Mouse (Mus musculus): ENCODE measurements around the gene Mlxip.

Gene Mlxip

DNA sequence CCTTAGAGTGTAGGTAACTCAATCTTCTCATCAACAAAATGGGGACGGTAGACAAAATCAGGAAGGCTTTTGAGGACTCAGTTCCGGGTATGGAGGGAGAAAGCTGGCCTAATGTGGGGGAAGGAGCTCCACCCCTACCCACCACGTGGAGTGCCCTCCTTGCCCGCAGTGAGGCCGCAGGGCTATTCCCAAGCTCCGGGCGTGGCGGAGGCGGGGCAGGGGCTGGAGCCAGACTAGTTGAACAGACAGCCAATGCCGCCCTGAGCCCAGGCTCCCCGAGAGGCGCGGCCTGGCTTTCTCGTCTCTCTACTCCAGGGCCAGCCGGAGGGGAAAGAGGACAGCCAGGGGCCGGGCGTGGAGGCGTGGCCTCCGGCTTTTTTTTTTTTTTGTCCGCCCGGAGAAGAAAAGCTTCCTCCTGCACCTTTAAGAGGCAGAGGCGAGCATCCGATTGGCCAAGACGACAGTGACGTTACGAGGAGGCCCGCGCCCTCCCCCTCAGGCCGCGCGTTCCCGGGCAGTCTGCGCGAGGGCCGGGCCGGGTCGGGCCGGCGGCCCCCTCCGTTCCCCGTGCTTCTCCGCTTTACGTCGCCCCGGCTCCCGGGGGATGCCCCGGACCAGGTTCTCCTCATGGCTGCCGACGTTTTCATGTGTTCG is at the start of gene Mlxip:
Gene Mlxip, plus strand, starts transcription at position 496 of the 654 bp plus-strand sequence.
- DNase-seq (ENCODE audit: low spot score): peak; percentile 82

- DNase-seq (ENCODE audit: low spot score): peak; percentile 37
Measured at GRCm38 (mm10) chr5:123344963-123345852, 49.4 kb upstream of the Mlxip start.

DNA sequence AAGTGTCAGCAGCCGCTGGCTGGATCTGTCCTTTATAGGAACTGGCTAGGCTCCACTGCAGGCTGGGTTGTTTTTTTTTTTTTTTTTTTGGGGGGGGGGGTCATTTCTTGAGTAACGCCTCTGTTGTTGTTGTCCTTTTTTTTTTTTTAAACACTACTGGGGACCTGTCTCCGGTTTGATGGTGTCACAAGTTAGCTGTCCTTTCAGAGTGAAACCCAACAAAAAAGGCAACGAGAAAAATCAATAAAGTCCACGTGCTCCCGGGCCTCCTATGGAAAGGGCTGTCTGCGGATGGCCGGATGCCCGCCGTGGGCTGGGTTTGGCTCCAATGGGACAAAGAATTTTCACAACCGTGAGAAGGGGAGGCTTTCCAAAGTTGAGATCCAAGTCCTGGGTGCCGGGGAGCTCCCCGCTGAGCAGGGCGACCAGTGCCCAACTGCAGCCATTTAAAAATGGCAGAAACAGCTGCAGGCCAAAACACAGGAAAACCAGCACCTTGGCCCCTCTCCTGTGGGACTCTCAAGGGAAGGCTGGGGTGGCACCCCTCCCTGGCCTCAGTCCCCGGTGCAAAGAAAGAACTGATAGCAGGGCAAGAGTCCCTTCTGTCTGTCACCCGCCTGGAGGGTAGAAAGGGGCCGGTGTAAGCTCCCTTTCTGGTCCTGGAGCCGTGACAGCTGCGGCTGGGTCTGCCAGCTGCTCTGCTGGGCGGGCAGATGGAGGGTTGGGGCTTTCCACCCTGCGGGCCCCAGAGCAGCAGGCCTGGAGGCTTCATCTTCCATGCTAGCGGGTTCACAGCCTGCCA is 48.5 kb upstream of the Mlxip start:
- peak; percentile 25 for DNase-seq (ENCODE audit: low spot score)

GRCm38 (mm10) chr5:123346701-123347270 is 47.8 kb upstream of the Mlxip start:
- DNase-seq (ENCODE audit: low spot score): no peak

DNA sequence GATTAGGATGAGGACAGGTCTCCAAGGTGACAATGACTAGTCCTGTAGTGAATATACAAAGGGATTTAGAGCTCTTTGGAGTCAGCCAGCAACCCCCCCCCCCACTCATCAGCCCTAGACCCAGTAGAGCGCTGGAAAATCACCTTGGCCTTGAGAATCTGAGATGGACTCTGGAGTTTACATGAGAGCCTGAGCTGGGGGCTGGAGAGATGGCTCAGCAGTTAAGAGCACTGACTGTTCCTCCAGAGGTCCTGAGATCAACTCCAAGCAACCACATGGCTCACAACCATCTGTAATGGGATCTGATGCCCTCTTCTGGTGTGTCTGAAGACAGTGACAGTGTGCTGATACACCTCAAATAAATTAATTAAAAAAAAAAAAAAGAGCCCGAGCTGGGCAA is 46.6 kb upstream of the Mlxip start:
- DNase-seq (ENCODE audit: low spot score): no peak

DNA sequence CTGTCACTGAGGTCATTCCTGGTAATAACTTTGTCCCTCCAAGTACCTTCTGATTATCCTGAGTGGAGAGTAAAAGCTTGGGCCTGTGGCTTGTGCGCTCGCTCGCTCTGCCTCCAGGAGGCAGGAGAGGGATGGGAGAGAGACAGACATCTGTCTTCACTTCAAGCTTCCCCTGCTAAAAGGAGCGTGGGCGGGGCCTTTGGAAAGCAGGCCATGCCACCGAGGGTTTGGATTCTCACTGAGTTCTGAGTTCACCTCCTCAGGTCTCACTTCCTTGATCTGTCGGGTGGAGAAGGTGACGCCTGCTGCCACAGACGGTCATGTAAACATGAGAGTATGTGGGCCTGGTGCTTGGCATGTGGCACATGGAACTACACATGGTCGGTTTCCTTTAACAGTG is 44.2 kb upstream of the Mlxip start:
- peak; percentile 25 for DNase-seq (ENCODE audit: low spot score)

GRCm38 (mm10) chr5:123355918-123356317 is 38.7 kb upstream of the Mlxip start:
- no peak for DNase-seq (ENCODE audit: low spot score)

DNA sequence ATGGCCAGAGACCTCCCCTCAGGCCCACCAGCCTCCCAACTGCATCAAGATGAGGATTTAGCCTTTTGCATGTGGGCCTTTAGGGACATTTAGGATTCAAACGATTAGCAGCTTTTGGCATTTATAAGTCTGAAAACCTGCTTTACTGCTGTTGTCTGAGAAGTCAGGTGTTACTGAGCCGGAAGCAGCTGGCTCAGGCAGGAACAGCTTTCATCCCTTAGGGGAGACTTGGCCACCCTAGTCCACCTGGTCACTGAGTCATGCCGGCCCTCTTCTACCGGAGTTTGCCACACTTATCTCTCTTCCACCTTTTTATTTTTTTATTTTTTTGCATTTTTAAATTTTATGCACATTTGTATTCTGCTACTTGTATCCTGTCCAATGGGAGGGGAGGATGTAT is 37.3 kb upstream of the Mlxip start:
- DNase-seq (ENCODE audit: low spot score): no peak

DNA sequence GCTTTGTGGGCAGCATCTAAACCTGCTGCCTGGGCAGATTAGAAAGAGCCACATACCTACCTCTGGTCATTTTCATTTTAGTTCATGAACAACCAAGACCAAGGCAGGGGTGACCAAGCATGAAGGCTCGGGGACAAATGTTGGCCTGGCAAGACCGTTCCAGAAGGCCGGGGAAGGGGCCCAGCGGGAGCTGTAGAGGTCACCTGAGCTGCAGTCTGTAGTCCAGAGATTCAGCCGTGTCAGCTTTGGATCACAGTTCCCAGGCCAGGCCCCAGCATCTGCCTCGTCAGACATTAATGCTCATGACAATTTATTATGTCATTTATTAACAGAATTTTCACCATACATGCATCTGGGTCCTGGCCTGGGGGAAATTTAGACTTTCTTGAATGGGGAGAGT is 35.2 kb upstream of the Mlxip start:
- no peak for DNase-seq (ENCODE audit: low spot score)

- no peak for DNase-seq (ENCODE audit: low spot score)
Measured at GRCm38 (mm10) chr5:123362911-123363310, 31.7 kb upstream of the Mlxip start.

DNA sequence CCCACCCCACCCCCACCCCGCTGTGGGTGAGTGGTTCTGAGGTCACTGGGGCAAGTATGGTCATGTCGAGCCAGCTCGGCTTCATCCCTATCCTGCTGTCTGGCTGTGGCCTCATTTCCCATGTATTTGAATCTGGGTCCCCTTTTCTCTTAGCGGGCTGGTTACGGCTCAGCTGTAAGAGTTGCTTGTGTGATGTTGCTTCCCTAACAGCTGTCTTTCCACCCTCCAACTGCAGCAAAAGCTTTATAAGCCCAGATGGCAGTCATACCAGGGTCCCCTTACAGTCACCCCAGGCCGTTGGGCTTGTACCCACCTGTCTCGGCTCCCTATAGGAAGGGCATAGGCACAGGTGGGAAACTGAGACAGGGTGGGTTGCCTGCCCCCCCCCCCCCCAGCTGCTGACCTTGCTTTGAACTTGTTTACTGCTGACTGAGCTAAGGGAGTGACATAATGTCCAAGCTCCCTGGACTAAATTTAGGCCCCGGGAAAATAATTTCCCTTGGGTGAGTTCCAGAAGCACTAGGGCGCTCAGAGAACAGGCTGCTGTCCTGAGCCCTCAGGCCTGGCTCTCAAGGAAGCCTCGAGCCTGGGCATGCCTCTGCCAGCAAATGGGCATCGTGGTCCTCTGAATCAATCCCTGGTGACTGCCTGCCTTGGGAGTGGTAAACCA is 30.2 kb upstream of the Mlxip start:
- no peak for DNase-seq (ENCODE audit: low spot score)

DNA sequence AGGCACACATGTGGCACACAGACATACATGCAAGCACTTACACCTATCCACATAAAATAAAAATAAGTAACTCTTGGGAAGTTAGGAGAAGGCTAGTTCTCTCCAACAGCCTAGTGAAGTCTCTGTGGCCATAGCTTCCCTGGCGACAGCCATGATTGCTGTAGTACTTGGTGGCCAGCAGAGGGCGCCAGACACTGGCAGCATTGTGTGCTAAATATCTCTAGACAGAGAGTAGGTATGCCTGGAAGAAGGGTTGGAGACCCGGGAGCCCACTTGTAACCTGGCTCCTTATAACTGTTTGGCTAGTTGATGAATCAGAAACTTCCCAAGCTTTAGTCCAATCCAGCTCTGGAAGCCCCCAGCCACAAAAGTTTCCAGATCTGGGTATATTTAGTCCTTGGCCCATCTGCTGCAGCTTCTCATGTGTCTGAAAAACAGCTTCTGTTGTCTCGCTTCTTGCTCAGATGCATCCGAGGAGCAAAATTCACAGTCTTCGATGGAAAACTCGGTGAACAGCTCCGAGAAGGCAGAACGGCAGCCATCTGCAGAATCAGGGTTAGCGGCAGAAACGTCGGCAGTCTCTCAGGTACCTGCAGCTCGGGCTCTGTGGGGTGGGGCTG is 25.6 kb upstream of the Mlxip start:
- peak; percentile 44 for DNase-seq (ENCODE audit: low spot score)

DNA sequence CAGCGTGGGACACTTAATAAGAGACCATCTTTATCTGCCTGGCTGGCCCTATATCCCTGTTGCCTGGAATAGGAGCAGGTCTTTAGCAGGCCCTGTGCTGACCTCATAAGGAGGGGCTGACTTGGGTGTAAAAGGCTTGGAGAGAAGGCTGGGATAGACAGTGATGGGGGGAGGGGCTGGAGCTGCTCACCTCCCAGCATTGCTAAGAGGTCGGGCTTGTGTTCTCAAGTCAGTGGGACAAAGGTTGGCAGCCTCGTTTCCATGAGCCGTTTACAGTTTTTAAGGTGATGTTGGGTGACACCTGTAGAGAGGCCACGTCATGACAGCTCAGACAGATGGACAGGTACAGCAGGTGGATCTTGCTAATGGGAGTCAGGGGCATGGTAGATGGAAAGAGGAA is 24.5 kb upstream of the Mlxip start:
- DNase-seq (ENCODE audit: low spot score): no peak

DNA sequence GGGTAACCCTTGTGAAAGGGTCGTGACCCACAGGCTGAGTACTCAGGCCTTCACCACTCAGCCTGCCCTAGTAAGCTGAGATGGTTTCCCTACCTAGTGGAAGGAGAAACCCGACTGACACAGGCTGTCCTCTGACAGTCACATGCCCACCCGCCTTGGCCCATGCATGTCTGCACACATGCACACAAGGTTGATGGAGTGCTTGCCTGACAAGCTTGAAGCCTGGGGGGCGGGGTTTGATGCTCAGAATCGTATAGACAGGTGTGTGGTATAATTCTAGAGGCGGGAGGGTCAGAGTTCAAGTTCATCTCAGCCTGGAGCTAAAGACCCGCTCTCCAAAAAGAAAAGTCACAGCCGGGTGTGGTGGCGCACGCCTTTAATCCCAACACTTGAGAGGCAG is 19.3 kb upstream of the Mlxip start:
- no peak for DNase-seq (ENCODE audit: low spot score)

DNA sequence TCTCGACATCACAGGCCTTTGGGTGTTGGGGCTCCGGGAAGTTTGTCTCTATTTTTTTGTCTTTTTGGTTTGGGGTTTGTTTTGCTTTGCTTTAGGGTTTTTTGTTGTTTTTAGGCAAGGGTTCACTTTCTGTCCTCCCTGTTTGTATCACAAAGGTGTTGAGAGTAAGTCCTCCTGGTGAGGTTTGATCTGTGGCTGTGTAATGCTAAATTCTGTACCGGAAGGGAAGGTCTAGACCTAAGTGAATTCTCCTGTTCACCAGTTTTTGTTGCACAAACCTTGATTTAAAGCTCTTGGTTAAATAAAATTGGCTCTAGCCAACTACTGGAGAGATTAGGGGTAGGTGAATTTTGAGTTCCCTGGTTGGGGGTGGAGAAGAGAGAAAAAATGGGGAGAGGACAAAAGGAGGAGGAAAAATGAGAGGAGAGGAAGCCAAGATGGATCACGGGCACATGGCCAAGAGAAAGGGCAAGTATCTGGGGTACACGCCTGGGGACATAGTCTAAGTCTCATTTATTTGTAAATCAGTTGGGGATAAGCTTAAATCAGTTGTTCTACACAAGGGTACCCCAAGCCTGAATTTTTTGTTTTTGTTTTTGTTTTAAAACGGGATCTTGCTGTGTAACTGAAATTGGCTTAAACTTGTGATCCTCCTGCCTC is 18.7 kb upstream of the Mlxip start:
- no peak for DNase-seq (ENCODE audit: low spot score)

GRCm38 (mm10) chr5:123376569-123376968 is 18.0 kb upstream of the Mlxip start:
- no peak for DNase-seq (ENCODE audit: low spot score)

DNA sequence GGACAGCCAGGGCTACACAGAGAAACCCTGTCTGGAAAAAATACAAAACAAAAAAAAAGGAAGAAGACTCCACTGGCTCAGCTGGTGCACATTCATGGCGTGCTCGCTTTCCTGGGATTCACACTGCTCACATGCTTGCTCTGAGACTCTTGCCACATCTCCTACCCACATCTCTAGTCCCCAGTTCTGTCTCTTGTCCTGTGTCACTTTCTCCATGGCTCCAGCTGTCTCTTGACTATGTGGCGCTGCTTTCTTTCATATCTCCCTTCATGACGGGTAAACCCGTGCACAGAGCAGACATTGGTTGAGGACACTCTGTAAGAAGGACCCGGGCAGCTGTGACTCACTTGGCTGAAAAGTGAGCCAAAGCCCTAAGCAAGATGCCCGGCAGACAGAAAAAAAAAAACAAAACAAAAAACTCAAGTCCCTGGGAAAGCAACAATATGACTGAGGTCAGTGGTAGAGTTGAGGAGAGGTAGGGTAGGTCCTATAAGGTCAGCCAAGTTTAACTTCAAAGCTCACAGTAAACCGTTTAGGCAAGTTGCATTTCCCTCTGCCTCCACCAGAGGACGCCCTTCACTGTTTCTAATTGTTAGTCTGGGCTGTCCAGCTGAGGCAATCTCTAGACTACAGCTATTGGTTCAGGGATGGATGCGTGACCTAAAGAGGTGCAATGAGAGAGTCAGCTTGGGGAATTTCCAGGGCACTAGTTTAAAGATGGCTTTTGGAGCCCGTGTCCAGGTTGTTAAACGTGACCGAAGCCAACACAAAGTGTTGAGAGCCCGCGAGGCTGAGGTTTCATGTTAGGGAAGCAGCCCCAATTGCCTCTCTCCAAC is 17.3 kb upstream of the Mlxip start:
- peak; percentile 65 for DNase-seq (ENCODE audit: low spot score)

DNA sequence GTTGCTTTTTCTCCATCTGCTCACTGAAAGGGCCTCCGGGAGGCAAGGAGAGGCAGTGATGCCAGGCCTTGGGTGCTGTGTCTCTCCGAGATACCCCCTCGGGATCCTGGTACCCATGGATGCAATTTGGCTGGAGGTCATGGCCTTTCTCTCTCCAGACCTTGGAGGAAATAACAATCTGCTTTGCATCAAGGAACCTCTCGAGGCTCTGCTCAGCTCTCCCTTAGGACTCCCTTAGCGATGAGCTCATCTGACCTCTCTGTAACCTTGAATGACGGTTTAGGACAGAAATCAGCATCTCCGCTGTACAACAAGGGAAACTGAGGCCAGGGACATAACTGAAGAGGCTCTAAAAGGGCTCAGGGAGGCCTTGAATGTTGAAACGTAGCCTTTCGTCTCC is 15.9 kb upstream of the Mlxip start:
- no peak for DNase-seq (ENCODE audit: low spot score)

GRCm38 (mm10) chr5:123379504-123379931 is 15.1 kb upstream of the Mlxip start:
- no peak for DNase-seq (ENCODE audit: low spot score)

DNA sequence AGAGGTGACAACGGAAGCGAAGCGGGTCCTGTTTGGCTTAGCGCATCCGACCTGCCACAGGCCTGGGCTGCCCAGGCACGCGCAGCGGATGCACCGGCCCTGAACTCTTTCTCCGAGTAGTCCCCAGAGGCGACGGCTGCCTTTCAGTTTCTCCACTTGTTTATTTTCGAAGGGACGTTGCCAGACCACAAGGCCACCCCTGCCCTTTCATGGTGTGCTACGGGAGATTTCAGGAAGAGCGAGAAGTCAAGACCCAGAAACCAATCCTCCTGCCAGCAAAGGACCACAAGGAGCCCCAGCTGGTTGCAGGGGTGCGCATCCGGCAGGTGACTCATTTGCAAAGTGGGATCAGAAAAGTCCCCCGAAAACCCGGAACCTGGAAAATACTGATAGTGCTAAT is 12.6 kb upstream of the Mlxip start:
- DNase-seq (ENCODE audit: low spot score): no peak

Measured in c-Kit-positive CD71-positive TER-119-positive erythroid progenitor cells, embryonic 14.5 days (primary cell).